Mouse (Mus musculus): Measurements from ENCODE around the gene Pax6.

- no peak for TF ChIP-seq CTCF (IDR thresholded peaks at IDR 0.05; ENCODE audit: low read depth, low read length)
- no peak for TF ChIP-seq POLR2AphosphoS5 (IDR thresholded peaks at IDR 0.05; ENCODE audit: insufficient replicate concordance, low read depth, low read length)
- no peak for TF ChIP-seq TAL1 (conservative IDR thresholded peaks at IDR 0.05; ENCODE audit: low read depth, low read length)
Observed at GRCm38 (mm10) chr2:105709126-105709525, 40.4 kb downstream of the Pax6 start.

Data from G1E (cell line).